Mouse (Mus musculus) right cerebral cortex, postnatal 25 days (tissue): Measurements from ENCODE around the gene Jam3.
"Not testable (repeated sequence)": the region's sequence is repeated elsewhere in the genome, so short reads cannot be mapped to it uniquely, and the experiment has no call there.

ENCODE experiments used
- DNase-seq: peaks from one replicate; pipeline ENCODE4 v3.0.0; 2022

Gene Jam3

DNA sequence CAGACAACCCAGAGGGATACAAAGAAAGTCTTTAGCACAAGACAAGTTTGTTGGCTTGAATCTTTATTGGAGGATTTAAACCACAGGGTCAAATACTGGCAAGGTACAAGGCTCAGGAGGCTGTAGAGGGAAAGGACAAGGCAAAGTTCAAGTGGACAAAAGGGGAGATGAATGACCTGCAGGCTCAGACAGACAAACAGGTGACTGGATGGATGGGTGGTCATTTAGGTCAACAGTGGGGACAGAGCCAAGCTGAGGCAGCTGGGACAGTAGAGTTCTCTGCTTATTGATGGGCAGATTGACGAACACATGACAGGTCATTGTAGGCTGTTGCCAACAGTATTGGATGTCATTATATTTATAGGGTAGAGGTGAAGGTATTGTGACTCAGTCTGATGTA, 11.8 kb upstream of the Jam3 start:
- no peak for DNase-seq

GRCm38 (mm10) chr9:27165596-27165995, 10.4 kb upstream of the Jam3 start:
- DNase-seq, result no peak

- no peak for DNase-seq
These were observed 9.7 kb upstream of the Jam3 start for GRCm38 (mm10) chr9:27164957-27165356.

DNA sequence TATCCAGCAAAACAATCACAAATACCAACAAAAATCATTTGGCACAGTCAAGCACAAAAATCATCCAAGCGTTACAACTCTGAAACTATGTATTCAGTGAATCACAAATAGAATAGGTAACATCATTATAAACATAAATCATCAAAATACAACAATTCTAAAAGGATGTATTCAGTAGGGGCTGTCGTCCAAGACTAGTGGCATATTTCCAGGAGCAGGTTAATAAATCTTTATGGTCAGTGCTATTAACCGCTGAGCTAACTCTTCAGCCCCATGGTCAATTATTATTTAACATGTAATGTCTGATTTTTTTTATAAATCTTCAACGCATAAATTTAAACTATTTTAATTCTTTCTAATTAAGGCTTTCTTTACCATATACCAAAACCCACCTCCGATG, 8.4 kb upstream of the Jam3 start:
- not testable (repeated sequence) for DNase-seq

- DNase-seq, result no peak
These were observed 1.4 kb downstream of the Jam3 start for GRCm38 (mm10) chr9:27153861-27154260.

DNA sequence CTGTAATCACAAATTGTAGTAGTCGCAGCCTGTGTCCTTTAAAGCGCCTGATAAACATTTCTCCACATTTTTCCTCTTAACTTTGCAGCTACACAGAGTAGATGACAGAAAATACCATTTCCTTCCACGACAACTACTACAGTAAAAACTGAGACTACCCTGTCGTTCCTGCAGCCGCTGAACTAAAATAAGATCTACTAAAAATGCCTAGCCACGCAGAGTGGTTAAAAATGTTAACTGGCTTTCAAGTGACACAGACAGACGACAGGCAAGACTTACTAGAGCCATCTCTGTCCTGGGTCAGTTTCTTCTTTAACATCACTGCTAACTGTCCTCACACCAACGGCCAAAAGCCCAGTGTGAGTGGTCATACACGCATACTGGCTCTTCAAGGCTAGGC, 5.4 kb downstream of the Jam3 start:
- no peak for DNase-seq

DNA sequence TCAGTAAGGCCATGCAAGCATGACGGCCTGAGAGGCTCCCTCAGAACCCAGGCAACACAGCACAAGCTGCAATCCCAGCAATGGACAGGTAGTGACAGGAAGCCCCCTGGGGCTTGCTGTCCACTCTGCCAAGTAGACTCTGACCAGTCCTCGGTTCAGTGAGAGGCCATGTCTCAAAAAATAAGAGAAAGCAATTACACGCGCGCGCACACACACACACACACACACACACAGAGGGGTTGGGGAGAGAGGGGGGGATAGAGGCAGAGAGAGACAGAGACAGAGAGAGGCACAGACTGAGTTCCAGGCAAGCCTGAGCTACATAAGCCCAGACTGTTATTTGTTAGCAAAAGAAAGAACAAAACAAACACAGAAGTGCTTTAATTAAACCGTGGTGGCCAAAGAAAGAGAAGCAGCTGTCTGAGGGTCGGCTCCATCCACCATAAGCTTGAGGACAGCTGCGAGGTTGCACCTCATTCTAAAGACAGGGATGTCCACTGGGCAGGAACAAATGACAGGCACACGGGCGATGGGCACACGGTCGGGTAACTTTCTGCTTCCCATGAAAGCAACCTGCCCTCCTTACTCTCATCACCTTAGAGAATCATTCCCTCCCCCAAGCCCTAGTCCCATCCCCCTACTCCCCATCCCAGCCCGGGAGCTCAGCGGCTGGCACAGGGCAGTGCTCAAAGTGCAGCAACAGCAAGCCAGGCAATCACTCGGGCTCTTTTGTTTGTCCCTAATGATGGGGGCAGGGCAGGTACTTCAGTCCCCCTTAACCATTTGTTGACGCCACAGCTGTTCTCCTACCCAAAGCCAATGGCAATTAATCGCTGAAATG, 6.4 kb downstream of the Jam3 start:
- no peak for DNase-seq

DNA sequence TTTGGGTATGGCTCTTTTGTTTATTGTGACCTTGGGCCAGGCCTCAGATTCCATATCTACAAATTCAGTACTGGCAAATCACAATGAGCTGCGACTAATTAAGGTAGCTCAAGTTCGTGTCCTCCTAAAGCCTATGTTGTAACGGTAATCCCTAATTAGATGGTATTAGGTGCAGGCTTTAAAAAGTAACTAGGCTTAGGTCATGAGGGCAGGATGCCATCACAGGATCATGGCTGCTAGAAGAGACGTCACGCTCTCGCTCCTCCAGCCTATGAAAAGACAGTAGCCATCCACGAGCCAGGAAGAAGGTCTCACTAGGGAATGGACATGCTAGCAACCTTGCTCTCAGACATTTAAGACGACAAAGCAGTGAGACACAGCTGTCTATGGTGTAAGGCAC, 7.3 kb downstream of the Jam3 start:
- DNase-seq, result no peak

GRCm38 (mm10) chr9:27146826-27147225, 8.4 kb downstream of the Jam3 start:
- no peak for DNase-seq

GRCm38 (mm10) chr9:27144996-27145395, 10.2 kb downstream of the Jam3 start:
- no peak for DNase-seq

GRCm38 (mm10) chr9:27144271-27144840, 10.9 kb downstream of the Jam3 start:
- no peak for DNase-seq

DNA sequence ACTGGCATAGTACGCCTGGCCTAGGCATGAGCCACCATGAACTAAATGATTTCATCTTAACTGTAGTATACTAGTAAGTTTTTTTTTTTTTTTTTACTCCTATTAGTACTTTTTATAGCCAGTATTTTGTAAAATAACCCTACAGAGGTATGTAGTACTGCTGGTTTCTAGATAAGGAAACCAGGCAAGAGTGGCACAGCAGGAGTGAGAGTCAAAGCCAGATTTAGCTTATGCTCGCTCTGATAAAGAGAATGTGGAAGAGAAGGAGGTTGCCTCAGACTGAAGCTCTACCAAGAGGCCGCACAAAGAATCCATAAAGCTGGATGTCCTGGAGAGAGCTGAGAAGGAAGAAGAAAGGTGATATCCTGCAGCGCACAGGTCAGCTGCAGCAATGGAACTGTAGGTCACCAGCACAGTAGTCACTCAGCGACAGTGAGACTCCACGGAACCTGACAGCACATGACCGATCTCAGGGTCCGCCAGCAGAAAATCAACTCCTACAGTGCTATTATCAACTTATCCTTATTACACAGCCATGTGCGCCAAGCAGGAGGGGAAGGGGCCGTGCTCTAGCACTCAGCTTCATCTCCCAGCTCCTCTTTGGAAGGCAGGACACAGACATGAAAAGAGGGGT, 14.7 kb downstream of the Jam3 start:
- DNase-seq, result no peak

- no peak for DNase-seq
These were observed 18.6 kb downstream of the Jam3 start for GRCm38 (mm10) chr9:27136651-27137050.

- no peak for DNase-seq
These were observed 19.8 kb downstream of the Jam3 start for GRCm38 (mm10) chr9:27135372-27135771.

GRCm38 (mm10) chr9:27134410-27134809, 20.8 kb downstream of the Jam3 start:
- DNase-seq, result no peak

DNA sequence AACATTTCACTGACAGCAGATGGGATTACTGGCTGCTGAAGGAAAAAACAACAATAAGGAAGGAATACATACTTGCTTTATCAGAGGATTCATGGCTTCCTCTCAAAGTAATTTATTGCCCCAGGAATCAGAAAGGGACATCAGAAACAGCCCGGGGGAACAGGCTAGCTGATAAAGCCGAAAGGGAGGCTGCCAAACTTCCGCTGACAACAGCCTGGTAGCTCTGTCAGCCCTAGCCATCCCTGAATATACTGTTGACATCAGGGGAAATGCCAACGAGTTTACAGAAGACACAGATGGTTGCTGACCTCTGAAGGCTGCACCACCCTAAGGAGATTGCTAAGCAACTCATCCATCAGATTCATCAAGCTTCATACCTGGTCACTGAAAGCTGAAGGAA, 26.6 kb downstream of the Jam3 start:
- no peak for DNase-seq

- DNase-seq, result no peak
These were observed 28.7 kb downstream of the Jam3 start for GRCm38 (mm10) chr9:27126543-27126942.

- no peak for DNase-seq
These were observed 29.8 kb downstream of the Jam3 start for GRCm38 (mm10) chr9:27125450-27125849.

GRCm38 (mm10) chr9:27123947-27124346, 31.3 kb downstream of the Jam3 start:
- no peak for DNase-seq

DNA sequence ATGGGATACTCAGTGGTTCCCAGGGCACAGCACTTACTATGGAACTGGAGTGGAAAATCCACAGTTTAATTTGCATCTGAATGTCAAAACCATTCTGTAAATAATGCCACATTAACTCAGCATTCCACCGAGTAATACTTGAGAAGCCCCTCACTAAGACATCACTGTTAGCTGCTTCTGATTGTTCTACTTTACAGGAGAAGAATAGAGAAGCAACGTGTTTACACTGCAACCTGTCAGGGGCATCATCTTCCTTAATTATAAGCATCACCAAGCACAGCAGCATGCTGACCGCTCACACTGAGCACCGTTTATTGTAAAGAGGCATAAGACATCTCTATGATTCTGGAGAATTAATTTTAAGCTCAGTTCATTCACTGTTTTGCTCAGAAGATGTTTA, 32.3 kb downstream of the Jam3 start:
- no peak for DNase-seq

DNA sequence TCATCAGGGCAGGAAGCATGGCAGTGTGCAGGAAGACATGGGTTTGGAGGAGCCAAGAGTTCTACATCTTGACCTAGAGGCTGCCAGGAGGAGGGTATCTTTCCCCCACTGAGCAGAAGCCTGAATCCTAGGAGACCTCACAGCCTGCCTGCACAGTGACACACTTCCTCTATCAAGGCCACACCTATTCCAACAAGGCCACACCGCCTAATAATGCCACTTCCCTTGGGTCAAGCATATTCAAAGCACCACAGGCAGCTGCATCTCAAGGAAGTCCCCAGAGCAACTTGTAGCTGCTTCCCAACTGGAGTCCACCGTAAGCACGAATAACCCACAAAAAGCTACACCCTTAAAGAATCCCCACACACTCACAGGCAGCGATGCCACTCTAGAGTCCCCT, 33.1 kb downstream of the Jam3 start:
- no peak for DNase-seq

GRCm38 (mm10) chr9:27121254-27121653, 34.0 kb downstream of the Jam3 start:
- no peak for DNase-seq

- no peak for DNase-seq
These were observed 43.5 kb downstream of the Jam3 start for GRCm38 (mm10) chr9:27111756-27112155.

DNA sequence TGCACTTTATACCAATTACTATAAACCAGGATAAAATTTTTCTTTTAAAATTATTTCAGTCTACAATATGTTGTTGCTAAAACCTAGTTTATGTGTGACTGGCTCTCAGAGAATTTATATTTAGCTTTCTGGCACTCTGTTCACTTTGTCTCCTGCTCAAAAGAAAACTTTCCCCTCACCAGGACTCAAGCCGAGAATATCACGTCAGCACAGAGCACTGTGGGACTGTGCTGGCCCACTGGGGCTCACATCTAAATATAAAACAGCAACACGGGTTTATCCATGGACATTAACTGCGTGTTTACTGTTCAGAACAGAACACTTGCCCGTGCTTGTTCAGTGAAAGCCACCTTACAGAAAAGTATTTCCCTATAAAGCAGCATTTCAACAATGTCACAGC, 44.5 kb downstream of the Jam3 start:
- DNase-seq, result peak; percentile 48
